Mouse (Mus musculus): ENCODE results near the gene Gm16434.
A peak's percentile ranks its signal among the peaks of the same experiment; 100 is the strongest.
"Not testable (repeated sequence)": the region's sequence is repeated elsewhere in the genome, so short reads cannot be mapped to it uniquely, and the experiment has no call there.

Gene Gm16434

GRCm38 (mm10) chr14:7194440-7194839 is at the start of gene Gm16434:
Gm16434 (minus strand) TSS chr14:7194540.
- DNase-seq (ENCODE audit: low spot score) = not testable (repeated sequence)

GRCm38 (mm10) chr14:7243498-7243897 is 49.2 kb upstream of the Gm16434 start:
- DNase-seq (ENCODE audit: low spot score) = not testable (repeated sequence)

- DNase-seq (ENCODE audit: low spot score) = not testable (repeated sequence)
These were observed 5.7 kb upstream of the Gm16434 start for GRCm38 (mm10) chr14:7200070-7200469.

GRCm38 (mm10) chr14:7174483-7174971 is 19.8 kb downstream of the Gm16434 start, which contains the start of gene Gm3512:
Gm3512 (minus strand) TSS chr14:7174533.
- peak; percentile 20 for DNase-seq (ENCODE audit: low spot score)
